Mouse (Mus musculus): ENCODE results near the gene Gkn3.

Gene Gkn3

GRCm38 (mm10) chr6:87388877-87389276 is at the start of gene Gkn3:
Gene Gkn3, minus strand, starts transcription at chr6:87388935.
- DNase-seq (ENCODE audit: low read depth, low spot score), result no peak

GRCm38 (mm10) chr6:87436745-87437144 is 48.0 kb upstream of the Gkn3 start:
- no peak for DNase-seq (ENCODE audit: low read depth, low spot score)

- DNase-seq (ENCODE audit: low read depth, low spot score), result no peak
These were observed 47.1 kb upstream of the Gkn3 start for GRCm38 (mm10) chr6:87435791-87436190.

GRCm38 (mm10) chr6:87428487-87429044 is 39.8 kb upstream of the Gkn3 start, which contains the start of gene Bmp10:
Gene Bmp10, plus strand, starts transcription at chr6:87428994.
- no peak for DNase-seq (ENCODE audit: low read depth, low spot score)

- DNase-seq (ENCODE audit: low read depth, low spot score), result no peak
These were observed 38.9 kb upstream of the Gkn3 start for GRCm38 (mm10) chr6:87427616-87428015.

GRCm38 (mm10) chr6:87426954-87427353 is 38.2 kb upstream of the Gkn3 start:
- DNase-seq (ENCODE audit: low read depth, low spot score), result no peak

GRCm38 (mm10) chr6:87424037-87424816 is 35.5 kb upstream of the Gkn3 start:
- no peak for DNase-seq (ENCODE audit: low read depth, low spot score)

- no peak for DNase-seq (ENCODE audit: low read depth, low spot score)
These were observed 33.6 kb upstream of the Gkn3 start for GRCm38 (mm10) chr6:87422304-87422703.

GRCm38 (mm10) chr6:87412011-87412410 is 23.3 kb upstream of the Gkn3 start:
- no peak for DNase-seq (ENCODE audit: low read depth, low spot score)

- no peak for DNase-seq (ENCODE audit: low read depth, low spot score)
These were observed 12.7 kb upstream of the Gkn3 start for GRCm38 (mm10) chr6:87401456-87401855.

- DNase-seq (ENCODE audit: low read depth, low spot score), result no peak
These were observed 11.3 kb upstream of the Gkn3 start for GRCm38 (mm10) chr6:87399886-87400566.

- peak; percentile 73 for DNase-seq (ENCODE audit: low read depth, low spot score)
These were observed 10.4 kb upstream of the Gkn3 start for GRCm38 (mm10) chr6:87399137-87399536.

GRCm38 (mm10) chr6:87394783-87395182 is 6.0 kb upstream of the Gkn3 start:
- DNase-seq (ENCODE audit: low read depth, low spot score), result no peak

GRCm38 (mm10) chr6:87393466-87394205 is 4.9 kb upstream of the Gkn3 start:
- no peak for DNase-seq (ENCODE audit: low read depth, low spot score)

- DNase-seq (ENCODE audit: low read depth, low spot score), result peak; percentile 41
These were observed 787 bp upstream of the Gkn3 start for GRCm38 (mm10) chr6:87389455-87389989.

- DNase-seq (ENCODE audit: low read depth, low spot score), result no peak
These were observed 2.1 kb downstream of the Gkn3 start for GRCm38 (mm10) chr6:87386681-87387080.

GRCm38 (mm10) chr6:87386203-87386602 is 2.5 kb downstream of the Gkn3 start:
- peak; percentile 84 for DNase-seq (ENCODE audit: low read depth, low spot score)

- DNase-seq (ENCODE audit: low read depth, low spot score), result no peak
These were observed 4.0 kb downstream of the Gkn3 start for GRCm38 (mm10) chr6:87384761-87385160.

- DNase-seq (ENCODE audit: low read depth, low spot score), result no peak
These were observed 4.6 kb downstream of the Gkn3 start for GRCm38 (mm10) chr6:87383926-87384691.

GRCm38 (mm10) chr6:87373057-87373456 is 15.7 kb downstream of the Gkn3 start, which contains the start of gene Gkn2:
Gene Gkn2, plus strand, starts transcription at chr6:87373357.
- no peak for DNase-seq (ENCODE audit: low read depth, low spot score)

GRCm38 (mm10) chr6:87369223-87369622 is 19.5 kb downstream of the Gkn3 start:
- DNase-seq (ENCODE audit: low read depth, low spot score), result no peak

Measured in mesoderm, embryonic 11.5 days (tissue).